In genomic region chr17:27271756-27272155, GRCm38 (mm10) we compare ENCODE assay signal across 6 mouse cellular contexts.
DNase-seq lines count a peak whose midpoint lies in the region.
"Not testable (repeated sequence)": the region's sequence is repeated elsewhere in the genome, so short reads cannot be mapped to it uniquely, and the experiment has no call there.

No protein-coding gene starts in this region.

- intact Hi-C loops in gastrocnemius, postnatal 14 days (cut with DNase I; ENCODE audit: low total_unique reads): not testable (repeated sequence)

- DNase-seq in cerebellum, adult 11-12 months: peak; percentile 6
- DNase-seq in cerebellum, adult 9-11 months: peak; percentile 4
- DNase-seq in gastrocnemius, postnatal 14 days: peak; percentile 1
- peak; percentile 91 for DNase-seq in heart, adult 11 months
- peak; percentile 2 for DNase-seq in ovary, postnatal 36 days (ENCODE audit: low spot score)
- DNase-seq in right cerebral cortex, postnatal 4 days: peak; percentile 2

Comparison
In these comparisons a context has a peak if more than half of its experiments do, and no peak if none do; other contexts are left out.
1. Peak in every context shown above with its lines: DNase-seq.
2. DNase-seq: peak in every context shown above with its lines; median percentile 91 in heart, adult 11 months; 6 in cerebellum, adult 11-12 months; 4 in cerebellum, adult 9-11 months; 2 in ovary, postnatal 36 days; 2 in right cerebral cortex, postnatal 4 days; 1 in gastrocnemius, postnatal 14 days.